Mouse (Mus musculus) CH12.LX (cell line): ENCODE measurements at regions not wholly inside any gene's neighbourhood (a gene's known extent, or its start where the extent isn't known, plus 50 kb on each side); places are given as distances from the start of the nearest gene placed in this dataset.

Source experiments
- CHD1 ChIP-seq: IDR thresholded peaks from 2 replicates; pipeline ENCODE4 v1.6.1; 2012; ENCODE audit warnings: low read depth, low read length, improper control_type of control experiment, inconsistent platforms
- CTCF ChIP-seq, 2 experiments: IDR thresholded peaks in 1 of 2; conservative IDR thresholded peaks in 1 of 2; 2 replicates each; pipeline ENCODE4 v1.5.1; 2011 to 2012; ENCODE audit warnings: low read depth in 2 of 2, low read length in 2 of 2, improper control_type of control experiment in 1 of 2, inconsistent platforms in 1 of 2, mild to moderate bottlenecking in 1 of 2, moderate library complexity in 1 of 2
- EP300 ChIP-seq: IDR thresholded peaks from 2 replicates; pipeline ENCODE4 v1.6.1; 2011; ENCODE audit warnings: low read length, improper control_type of control experiment
- IRF4 ChIP-seq: IDR thresholded peaks from 2 replicates; pipeline ENCODE4 v1.6.1; 2014; ENCODE audit warnings: low read depth, mild to moderate bottlenecking, inconsistent platforms, low read length, improper control_type of control experiment
- NELFE ChIP-seq: IDR thresholded peaks from 2 replicates; pipeline ENCODE4 v1.6.1; 2011; ENCODE audit warnings: low read depth, low read length, improper control_type of control experiment
- POLR2A ChIP-seq: IDR thresholded peaks from 2 replicates; pipeline ENCODE4 v1.6.1; 2011; ENCODE audit warnings: low read depth, mild to moderate bottlenecking, improper control_type of control experiment, low read length
- UBTF ChIP-seq: IDR thresholded peaks from 2 replicates; pipeline ENCODE4 v1.6.1; 2012; ENCODE audit warnings: low read depth, mild to moderate bottlenecking, inconsistent platforms, low read length, improper control_type of control experiment, moderate library complexity
- USF1 ChIP-seq: IDR thresholded peaks from 2 replicates; pipeline ENCODE4 v1.6.1; 2014; ENCODE audit warnings: low read depth, mild to moderate bottlenecking, inconsistent platforms, low read length, improper control_type of control experiment
- ZC3H11A ChIP-seq: IDR thresholded peaks from 2 replicates; pipeline ENCODE4 v1.6.1; 2012; ENCODE audit warnings: low read depth, mild to moderate bottlenecking, inconsistent platforms, low read length, improper control_type of control experiment
- ZNF384 ChIP-seq: IDR thresholded peaks from 2 replicates; pipeline ENCODE4 v1.6.1; 2012; ENCODE audit warnings: low read depth, low read length, improper control_type of control experiment, inconsistent platforms

- TF ChIP-seq CTCF (conservative IDR thresholded peaks at IDR 0.05 in 1 of 2, IDR thresholded peaks at IDR 0.05 in 1 of 2; ENCODE audit: low read depth in 2 of 2, low read length in 2 of 2) = no peak
- TF ChIP-seq POLR2A = no peak
- TF ChIP-seq NELFE = no peak
- TF ChIP-seq EP300 = no peak
- no peak for TF ChIP-seq USF1
- no peak for TF ChIP-seq ZC3H11A
- TF ChIP-seq ZNF384 = no peak
- no peak for TF ChIP-seq UBTF
- TF ChIP-seq CHD1 = no peak
- TF ChIP-seq IRF4 = no peak
These were observed 67.4 kb downstream of the Pja1 start for GRCm38 (mm10) chrX:99403521-99404149.
